Mouse (Mus musculus): ENCODE measurements around the gene Smoc2.

DNA sequence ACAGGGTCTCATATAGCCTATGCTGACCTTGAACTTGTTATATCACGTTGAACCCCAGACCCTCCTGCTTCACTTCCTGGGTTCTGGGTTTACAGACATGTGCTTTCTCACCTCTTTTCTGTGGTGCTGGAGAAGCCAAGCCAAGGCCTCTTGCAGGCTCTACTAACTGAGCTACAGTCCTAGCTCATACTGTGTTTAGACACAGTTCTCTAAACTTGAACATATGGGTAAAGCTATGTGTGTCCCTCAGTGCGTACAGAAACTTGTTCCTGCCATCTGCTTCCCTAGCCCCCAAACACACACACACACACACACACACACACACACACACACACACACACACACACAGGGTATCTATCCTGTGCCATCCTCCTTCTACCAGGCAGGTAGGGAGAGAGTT lies 100.2 kb downstream of the Smoc2 start:
- TF ChIP-seq POLR2A (IDR thresholded peaks at IDR 0.05; ENCODE audit: low read depth, low read length) (no peak), CTCF (IDR thresholded peaks at IDR 0.05; ENCODE audit: borderline replicate concordance, insufficient read depth, low read length) (no peak)
